ENCODE assay signal across 36 mouse cellular contexts in genomic region chr9:105387403-105387802, GRCm38 (mm10). TPM values are rescaled to one million over a fixed set of nuclear protein-coding genes. Genes with fewer than 3 reads are reported as not detected.
"Had no signal": no experiment of that assay in that cellular context is flagged by ENCODE, and none has a peak within 500 bp of the region (broad histone marks: within the 10 kb centered on the region; RNA-seq: fewer than 3 reads in every experiment).

No protein-coding gene starts in this region.

- H3K4me2 ChIP-seq: limb, embryonic 12.5 days; limb, embryonic 13.5 days; limb, embryonic 15.5 days; liver, embryonic 11.5 days; liver, embryonic 12.5 days; liver, embryonic 13.5 days; liver, embryonic 15.5 days; lung, embryonic 14.5 days; lung, embryonic 15.5 days; midbrain, embryonic 11.5 days; midbrain, embryonic 12.5 days; midbrain, embryonic 13.5 days; midbrain, embryonic 15.5 days; neural tube, embryonic 12.5 days had no signal

- H3K27me3 ChIP-seq: limb, embryonic 15.5 days; liver, embryonic 12.5 days; liver, embryonic 13.5 days; lung, embryonic 15.5 days; megakaryocyte, embryonic 14.5 days; midbrain, embryonic 12.5 days; midbrain, embryonic 13.5 days; midbrain, embryonic 15.5 days; neural tube, embryonic 12.5 days had no signal

- H3K36me3 ChIP-seq: limb, embryonic 10.5 days; limb, embryonic 12.5 days; limb, embryonic 13.5 days; limb, embryonic 15.5 days; liver, embryonic 12.5 days; liver, embryonic 13.5 days; liver, embryonic 15.5 days; lung, embryonic 15.5 days; midbrain, embryonic 10.5 days; midbrain, embryonic 12.5 days; midbrain, embryonic 13.5 days; midbrain, embryonic 15.5 days; neural tube, embryonic 12.5 days had no signal

- H3K4me3 ChIP-seq: limb, embryonic 10.5 days; limb, embryonic 12.5 days; limb, embryonic 13.5 days; limb, embryonic 15.5 days; liver, embryonic 12.5 days; liver, embryonic 13.5 days; liver, embryonic 15.5 days; lung, embryonic 15.5 days; megakaryocyte, embryonic 14.5 days; midbrain, embryonic 10.5 days; midbrain, embryonic 12.5 days; midbrain, embryonic 13.5 days; midbrain, embryonic 15.5 days; myocyte; neural tube, embryonic 12.5 days had no signal

- H3K9ac ChIP-seq: limb, embryonic 12.5 days; limb, embryonic 13.5 days; limb, embryonic 15.5 days; liver, embryonic 12.5 days; liver, embryonic 13.5 days; liver, embryonic 14.5 days; liver, embryonic 15.5 days; liver, postnatal 0 days; lung, embryonic 14.5 days; lung, embryonic 15.5 days; midbrain, embryonic 12.5 days; midbrain, embryonic 13.5 days; midbrain, embryonic 15.5 days; neural tube, embryonic 12.5 days had no signal

- H3K27ac ChIP-seq: limb, embryonic 10.5 days; limb, embryonic 12.5 days; limb, embryonic 13.5 days; limb, embryonic 15.5 days; liver, embryonic 12.5 days; liver, embryonic 13.5 days; liver, embryonic 14.5 days; liver, embryonic 15.5 days; lung, embryonic 15.5 days; macrophage; midbrain, embryonic 10.5 days; midbrain, embryonic 12.5 days; midbrain, embryonic 13.5 days; midbrain, embryonic 15.5 days; neural tube, embryonic 12.5 days had no signal

- DNase-seq: left cerebral cortex, postnatal 4 days; liver; liver, embryonic 13.5 days; liver, postnatal 0 days; lung, adult 18-20 months; lung, adult 2 months; lung, embryonic 14.5 days; lung, postnatal 10 days; lung, postnatal 14 days; lung, postnatal 36 days; lung, postnatal 4 days; midbrain, embryonic 14.5 days had no signal

- H3K9me3 ChIP-seq: limb, embryonic 10.5 days; limb, embryonic 12.5 days; limb, embryonic 13.5 days; limb, embryonic 15.5 days; liver, embryonic 12.5 days; liver, embryonic 13.5 days; liver, embryonic 15.5 days; lung, embryonic 15.5 days; megakaryocyte, embryonic 14.5 days; midbrain, embryonic 10.5 days; midbrain, embryonic 12.5 days; midbrain, embryonic 13.5 days; midbrain, embryonic 15.5 days; neural tube, embryonic 12.5 days had no signal

- H3K4me1 ChIP-seq: limb, embryonic 10.5 days; limb, embryonic 12.5 days; limb, embryonic 13.5 days; limb, embryonic 15.5 days; liver, embryonic 12.5 days; liver, embryonic 13.5 days; liver, embryonic 15.5 days; lung, embryonic 15.5 days; midbrain, embryonic 10.5 days; midbrain, embryonic 12.5 days; midbrain, embryonic 13.5 days; midbrain, embryonic 15.5 days; neural tube, embryonic 12.5 days had no signal

RNA-seq across cellular contexts. Expression of gene Nek11, which starts 7.9 kb away (rescaled TPM):
- total RNA-seq: liver, adult 2 months; megakaryocyte progenitor cell, adult 5-6 weeks; megakaryocyte, adult 5-6 weeks; megakaryocyte-erythroid progenitor cell, adult 5-6 weeks; monocyte, adult 5-6 weeks had no signal
- polyA plus RNA-seq: liver, adult 2 months; liver, embryonic 13.5 days; liver, embryonic 14.5 days; liver, embryonic 16.5 days; liver, postnatal 0 days; macrophage had no signal
